Comparison of ENCODE assay signal across 13 mouse cellular contexts in genomic region chr14:60379958-60380330, GRCm38 (mm10). TPM values are rescaled to one million over a fixed set of nuclear protein-coding genes. Genes with fewer than 3 reads are reported as not detected.
DNase-seq lines count a peak whose midpoint lies in the region; ATAC-seq lines count a peak whose summit lies in the region.
"Had no signal": no experiment of that assay in that cellular context is flagged by ENCODE, and none has a peak within 500 bp of the region (broad histone marks: within the 10 kb centered on the region; RNA-seq: fewer than 3 reads in every experiment).

No protein-coding gene starts in this region.

- no peaks in the 10 kb centered on the region; the same call in none of the 2 replicates for H3K4me1 ChIP-seq in embryonic facial prominence, embryonic 12.5 days
- H3K4me1 ChIP-seq in hindbrain, embryonic 11.5 days (replicated peaks; ENCODE audit: control insufficient read depth, insufficient read depth, low read length): 0 out of 2 replicates have a peak, but pooled peaks cover 2% of the 10 kb centered on the region
- H3K4me1 ChIP-seq in midbrain, embryonic 14.5 days (ENCODE audit: control insufficient read depth, insufficient read depth, low read length): peaks cover 59% of the 10 kb centered on the region

- no peaks in the 10 kb centered on the region for H3K36me3 ChIP-seq in embryonic facial prominence, embryonic 12.5 days
- H3K36me3 ChIP-seq in hindbrain, embryonic 11.5 days (ENCODE audit: control insufficient read depth, insufficient read depth, low read length): no peaks in the 10 kb centered on the region
- 0 out of 2 replicates have a peak, but pooled peaks cover 7% of the 10 kb centered on the region for H3K36me3 ChIP-seq in midbrain, embryonic 14.5 days (ENCODE audit: control insufficient read depth, insufficient read depth, low read length)
- H3K36me3 ChIP-seq: heart, embryonic 10.5 days had no signal

- peak; percentile 76 for DNase-seq in heart, adult 11 months
- no peak for DNase-seq in heart, adult 9 months (ENCODE audit: low spot score in 2 of 2)
- no peak for DNase-seq in hindbrain, embryonic 11.5 days (ENCODE audit: low spot score)
- no peak for DNase-seq in midbrain, embryonic 14.5 days
- DNase-seq in urinary bladder, postnatal 25 days (ENCODE audit: low spot score): no peak
- no peak for DNase-seq in embryo, embryonic 9.5 days (ENCODE audit: extremely low spot score)
- DNase-seq: adrenal gland, adult 8-10 months; kidney, adult 2 months had no signal

- H3K9me3 ChIP-seq in embryonic facial prominence, embryonic 12.5 days: no peaks in the 10 kb centered on the region
- no peaks in the 10 kb centered on the region for H3K9me3 ChIP-seq in hindbrain, embryonic 11.5 days (ENCODE audit: control insufficient read depth, low read length)
- H3K9me3 ChIP-seq in midbrain, embryonic 14.5 days (ENCODE audit: control insufficient read depth, low read length): no peaks in the 10 kb centered on the region
- H3K9me3 ChIP-seq: heart, embryonic 10.5 days; megakaryocyte, embryonic 14.5 days had no signal

- no peak for ATAC-seq in embryonic facial prominence, embryonic 12.5 days (ENCODE audit: insufficient number of reproducible peaks, insufficient read depth, low FRiP score, low TSS enrichment)
- no peak for ATAC-seq in hindbrain, embryonic 11.5 days (ENCODE audit: low FRiP score)
- no peak for ATAC-seq in midbrain, embryonic 14.5 days (ENCODE audit: low FRiP score, low TSS enrichment)
- ATAC-seq in erythroblast, adult 5-6 weeks (replicated peaks; ENCODE audit: low FRiP score, poor library complexity, severe bottlenecking): no peak

- H3K9ac ChIP-seq in embryonic facial prominence, embryonic 12.5 days: no peak overlapping the region
- no peak overlapping the region for H3K9ac ChIP-seq in hindbrain, embryonic 11.5 days (ENCODE audit: low read depth, low read length)
- peak overlapping the region; percentile 98 for H3K9ac ChIP-seq in midbrain, embryonic 14.5 days (replicated peaks; ENCODE audit: low read length)
- H3K9ac ChIP-seq: liver, embryonic 14.5 days had no signal

- H3K27me3 ChIP-seq in embryonic facial prominence, embryonic 12.5 days: peaks cover 27% of the 10 kb centered on the region
- no peaks in the 10 kb centered on the region for H3K27me3 ChIP-seq in hindbrain, embryonic 11.5 days (ENCODE audit: control insufficient read depth, insufficient read depth, low read length)
- no peaks in the 10 kb centered on the region for H3K27me3 ChIP-seq in midbrain, embryonic 14.5 days (ENCODE audit: control insufficient read depth, insufficient read depth, low read length)

- 90% methylated on average over 8 of the region's 8 CpGs for WGBS in embryonic facial prominence, embryonic 12.5 days
- whole genome bisulfite sequencing in hindbrain, embryonic 11.5 days: 95% methylated on average over 8 of the region's 8 CpGs
- 87% methylated on average over 8 of the region's 8 CpGs for WGBS in midbrain, embryonic 14.5 days

- no peak overlapping the region for H3K27ac ChIP-seq in embryonic facial prominence, embryonic 12.5 days
- no peak overlapping the region for H3K27ac ChIP-seq in hindbrain, embryonic 11.5 days (ENCODE audit: low read depth, low read length)
- H3K27ac ChIP-seq in midbrain, embryonic 14.5 days (replicated peaks; ENCODE audit: low read depth, low read length): peak overlapping the region; percentile 98
- H3K27ac ChIP-seq: heart, embryonic 10.5 days; liver, embryonic 14.5 days had no signal

- peak overlapping the region; percentile 57; the same call in 1 of the 2 replicates for H3K4me3 ChIP-seq in embryonic facial prominence, embryonic 12.5 days
- peak overlapping the region; percentile 51 for H3K4me3 ChIP-seq in hindbrain, embryonic 11.5 days (ENCODE audit: low read depth, low read length)
- peak overlapping the region; percentile 88 for H3K4me3 ChIP-seq in midbrain, embryonic 14.5 days (replicated peaks; ENCODE audit: low read depth, low read length)
- H3K4me3 ChIP-seq: megakaryocyte, embryonic 14.5 days had no signal

- H3K4me2 ChIP-seq in embryonic facial prominence, embryonic 12.5 days (replicated peaks): peak overlapping the region; percentile 89; the same call in 1 of the 2 replicates
- peak overlapping the region; percentile 73 for H3K4me2 ChIP-seq in hindbrain, embryonic 11.5 days (replicated peaks; ENCODE audit: low read depth, low read length)
- peak overlapping the region; percentile 83 for H3K4me2 ChIP-seq in midbrain, embryonic 14.5 days (ENCODE audit: low read length)

RNA-seq across cellular contexts. Expression of gene Amer2, which starts 6.9 kb away (rescaled TPM):
- polyA plus RNA-seq in embryonic facial prominence, embryonic 12.5 days (2016; fragmentation: Nextera tagmentation; extraction: Ambion mirVana): 9.0 and 9.1 TPM in 2 replicates
- 12.0 and 12.6 TPM in 2 replicates for polyA plus RNA-seq in hindbrain, embryonic 11.5 days (2014; fragmentation: Nextera tagmentation; extraction: Ambion mirVana)
- 17.3 and 19.2 TPM in 2 replicates for polyA plus RNA-seq in midbrain, embryonic 14.5 days (2014; fragmentation: Nextera tagmentation; extraction: Ambion mirVana)
- total RNA-seq in erythroblast, adult 5-6 weeks (2015; ENCODE audit: low replicate concordance): 0.21 and 2.5 TPM in 2 replicates
- total RNA-seq in erythroblast, adult 5-6 weeks (2017; ENCODE audit: low replicate concordance): 0.51 and 0.98 TPM in 2 replicates
